Mouse (Mus musculus): ENCODE measurements around the gene Noc3l.

Noc3l gene

GRCm38 (mm10) chr19:38818766-38819426, at the start of gene Noc3l:
Noc3l (minus strand) TSS chr19:38819237.
- peak; percentile 90 for DNase-seq (ENCODE audit: low read depth, low spot score)

- no peak for DNase-seq (ENCODE audit: low read depth, low spot score)
These were observed 43.5 kb upstream of the Noc3l start for GRCm38 (mm10) chr19:38862523-38862922.

- DNase-seq (ENCODE audit: low read depth, low spot score) = no peak
These were observed 39.2 kb upstream of the Noc3l start for GRCm38 (mm10) chr19:38858224-38858623.

GRCm38 (mm10) chr19:38846373-38846772, 27.3 kb upstream of the Noc3l start:
- no peak for DNase-seq (ENCODE audit: low read depth, low spot score)

- no peak for DNase-seq (ENCODE audit: low read depth, low spot score)
These were observed 25.8 kb upstream of the Noc3l start for GRCm38 (mm10) chr19:38844817-38845216.

GRCm38 (mm10) chr19:38837171-38837641, 18.2 kb upstream of the Noc3l start:
- DNase-seq (ENCODE audit: low read depth, low spot score) = no peak

- peak; percentile 90 for DNase-seq (ENCODE audit: low read depth, low spot score)
These were observed 17.6 kb upstream of the Noc3l start, which contains the start of gene Tbc1d12 for GRCm38 (mm10) chr19:38836438-38837170. Tbc1d12 (plus strand) TSS chr19:38836579.

GRCm38 (mm10) chr19:38836084-38836437, 17.0 kb upstream of the Noc3l start:
- no peak for DNase-seq (ENCODE audit: low read depth, low spot score)

- no peak for DNase-seq (ENCODE audit: low read depth, low spot score)
These were observed 14.2 kb upstream of the Noc3l start for GRCm38 (mm10) chr19:38833224-38833623.

GRCm38 (mm10) chr19:38820186-38820804, 1.3 kb upstream of the Noc3l start:
- no peak for DNase-seq (ENCODE audit: low read depth, low spot score)

GRCm38 (mm10) chr19:38819427-38819802, 378 bp upstream of the Noc3l start:
- no peak for DNase-seq (ENCODE audit: low read depth, low spot score)

GRCm38 (mm10) chr19:38818191-38818590, 846 bp downstream of the Noc3l start:
- DNase-seq (ENCODE audit: low read depth, low spot score) = no peak

- DNase-seq (ENCODE audit: low read depth, low spot score) = no peak
These were observed 20.2 kb downstream of the Noc3l start for GRCm38 (mm10) chr19:38798801-38799200.

GRCm38 (mm10) chr19:38798291-38798690, 20.7 kb downstream of the Noc3l start:
- DNase-seq (ENCODE audit: low read depth, low spot score) = no peak

GRCm38 (mm10) chr19:38796546-38796945, 22.5 kb downstream of the Noc3l start:
- DNase-seq (ENCODE audit: low read depth, low spot score) = no peak

GRCm38 (mm10) chr19:38793563-38794045, 25.4 kb downstream of the Noc3l start:
- DNase-seq (ENCODE audit: low read depth, low spot score) = no peak

GRCm38 (mm10) chr19:38787756-38788155, 31.3 kb downstream of the Noc3l start:
- no peak for DNase-seq (ENCODE audit: low read depth, low spot score)

- no peak for DNase-seq (ENCODE audit: low read depth, low spot score)
These were observed 35.5 kb downstream of the Noc3l start for GRCm38 (mm10) chr19:38783542-38783941.

GRCm38 (mm10) chr19:38778805-38779204, 40.2 kb downstream of the Noc3l start:
- no peak for DNase-seq (ENCODE audit: low read depth, low spot score)

- no peak for DNase-seq (ENCODE audit: low read depth, low spot score)
These were observed 43.5 kb downstream of the Noc3l start for GRCm38 (mm10) chr19:38775548-38775947.

GRCm38 (mm10) chr19:38766306-38766705, 52.7 kb downstream of the Noc3l start:
- no peak for DNase-seq (ENCODE audit: low read depth, low spot score)

- DNase-seq (ENCODE audit: low read depth, low spot score) = no peak
These were observed 58.6 kb downstream of the Noc3l start for GRCm38 (mm10) chr19:38760441-38760840.
